Mouse (Mus musculus): ENCODE data around the gene Chic2.

Gene Chic2

DNA sequence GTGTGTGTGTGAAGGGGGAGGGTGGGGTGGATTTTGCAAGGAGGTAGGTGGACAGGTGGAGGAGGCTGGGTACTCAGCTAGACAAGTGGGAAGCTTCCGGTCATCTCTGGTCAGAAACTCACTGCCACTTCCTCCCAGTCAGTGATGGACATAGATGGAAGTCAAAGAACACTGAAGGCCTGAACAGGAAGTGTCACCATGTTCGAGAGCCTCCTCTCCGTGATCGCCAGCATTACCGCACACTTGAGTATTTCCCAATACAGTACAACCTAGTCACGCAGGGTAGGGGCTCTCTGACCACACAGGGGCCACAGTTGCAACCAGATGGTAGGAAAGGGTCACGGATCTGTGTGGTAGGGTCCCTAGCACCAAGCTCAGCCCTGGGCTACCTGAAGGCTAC lies 69.1 kb downstream of the Chic2 start:
- no peak for DNase-seq (ENCODE audit: low read depth, low spot score)

DNA sequence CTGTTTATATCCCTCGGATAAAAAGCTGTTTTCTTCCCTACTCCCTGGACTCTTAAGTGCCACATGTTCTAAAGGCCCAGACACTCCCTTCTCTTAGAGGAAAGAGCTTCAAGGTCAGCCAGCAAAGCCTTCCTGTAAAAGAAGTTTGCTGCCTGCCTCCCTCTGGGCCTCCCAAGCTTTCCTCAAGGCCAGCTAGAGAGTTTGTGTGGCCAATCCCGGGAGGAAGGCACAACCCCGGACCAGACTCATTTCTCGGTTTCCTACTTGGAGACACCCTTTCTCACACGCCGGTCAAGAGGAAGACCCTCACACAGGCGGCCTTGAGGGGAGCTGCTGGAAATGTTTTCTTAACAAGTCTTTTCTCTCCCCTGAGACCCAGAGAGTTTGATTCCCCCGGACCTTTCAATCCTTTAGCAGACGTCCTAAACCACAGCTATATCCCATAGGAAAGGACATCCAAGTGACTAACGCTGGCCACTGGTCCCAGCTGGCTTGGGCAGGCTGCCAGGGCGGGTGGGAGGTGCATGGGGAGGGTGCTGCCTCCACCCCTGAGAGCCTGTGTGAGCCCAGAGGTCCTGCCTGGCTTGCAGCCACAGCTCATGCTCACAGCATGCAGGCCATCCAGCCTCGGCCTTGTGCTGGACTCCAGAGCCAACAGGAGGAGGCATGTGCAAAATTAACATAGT lies 69.7 kb downstream of the Chic2 start:
- peak; percentile 17 for DNase-seq (ENCODE audit: low read depth, low spot score)

DNA sequence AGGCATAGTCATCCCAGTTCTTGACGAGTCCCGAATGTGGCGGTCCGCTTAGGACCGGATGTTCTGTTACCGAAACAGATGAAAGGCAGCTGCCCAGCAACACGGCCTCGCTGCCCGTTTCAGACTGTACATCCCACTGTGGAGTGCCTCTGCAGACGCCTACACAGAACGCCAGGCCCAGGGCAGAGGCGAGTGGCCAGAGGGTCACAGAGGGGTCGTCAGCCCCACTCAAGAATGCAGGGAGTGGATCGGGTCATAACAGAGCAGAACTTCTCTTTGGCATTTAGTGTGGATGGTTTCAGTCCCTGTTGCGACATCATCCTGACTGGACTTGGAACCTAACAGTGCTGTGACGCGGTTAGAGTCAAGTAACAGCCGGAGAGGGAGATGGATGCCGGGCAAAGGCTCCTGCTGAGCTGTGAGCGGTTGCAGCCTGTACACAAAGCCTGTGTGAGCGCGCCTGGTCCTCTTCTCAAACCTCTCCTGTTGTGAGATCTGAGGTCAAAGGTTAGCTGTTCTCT lies 70.5 kb downstream of the Chic2 start:
- DNase-seq (ENCODE audit: low read depth, low spot score): no peak

DNA sequence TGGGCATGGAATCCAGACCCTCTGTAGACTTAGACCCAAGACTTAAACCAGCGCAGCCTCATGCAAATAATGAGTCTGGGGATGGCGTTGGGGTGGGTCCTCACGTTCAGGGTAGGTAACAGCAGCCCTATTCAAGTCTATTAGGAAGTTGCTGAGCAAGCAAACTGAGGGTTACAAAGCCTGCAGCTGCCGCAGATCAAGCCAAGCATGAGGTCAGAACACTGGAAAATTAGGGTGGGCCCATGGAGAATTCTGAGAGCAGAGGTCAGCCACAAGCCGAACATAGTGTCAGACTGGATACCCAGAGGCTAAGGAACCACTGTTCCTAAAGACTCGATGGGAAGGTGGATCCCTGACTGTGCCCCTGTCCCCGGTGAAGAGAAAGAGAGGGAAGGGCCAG lies 73.2 kb downstream of the Chic2 start:
- DNase-seq (ENCODE audit: low read depth, low spot score): no peak

DNA sequence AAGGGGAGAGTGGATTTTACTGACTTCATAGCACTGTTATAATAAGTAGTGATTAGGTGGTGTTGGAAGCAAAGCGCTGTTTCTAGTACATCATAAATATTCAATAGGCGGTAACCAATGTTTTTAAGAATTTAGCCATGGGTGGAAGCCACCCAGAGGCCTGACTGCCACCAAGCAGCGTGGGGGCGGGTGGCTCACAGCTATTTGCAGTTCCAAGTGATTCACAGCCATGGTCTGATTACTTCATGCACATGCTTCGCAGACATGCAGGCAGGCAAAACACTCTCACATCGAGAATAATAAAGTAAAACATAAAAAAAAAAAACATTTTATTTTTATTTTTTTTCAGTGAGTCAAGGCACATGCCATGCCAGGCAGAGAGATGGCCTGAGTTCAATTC lies 75.2 kb downstream of the Chic2 start:
- peak; percentile 51 for DNase-seq (ENCODE audit: low read depth, low spot score)

DNA sequence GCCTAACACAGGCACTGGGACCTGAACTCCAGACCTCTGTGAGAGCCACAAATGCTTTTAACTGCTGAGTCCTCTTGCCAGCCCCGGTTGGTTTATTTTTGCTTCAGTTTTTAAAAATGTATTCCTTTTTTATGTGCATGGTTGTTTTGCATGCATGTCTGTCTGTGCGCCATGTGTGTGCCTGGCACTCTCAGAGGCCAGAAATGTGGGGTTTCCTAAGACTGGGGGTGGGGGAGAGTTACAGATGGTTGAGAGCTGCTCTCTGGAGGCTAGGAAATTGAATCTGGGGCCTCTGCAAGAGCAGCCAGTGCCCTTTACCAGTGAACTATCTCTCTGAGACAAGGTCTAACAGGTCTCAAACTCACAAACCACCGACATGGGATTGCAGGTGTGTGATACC lies 76.7 kb downstream of the Chic2 start:
- DNase-seq (ENCODE audit: low read depth, low spot score): no peak

DNA sequence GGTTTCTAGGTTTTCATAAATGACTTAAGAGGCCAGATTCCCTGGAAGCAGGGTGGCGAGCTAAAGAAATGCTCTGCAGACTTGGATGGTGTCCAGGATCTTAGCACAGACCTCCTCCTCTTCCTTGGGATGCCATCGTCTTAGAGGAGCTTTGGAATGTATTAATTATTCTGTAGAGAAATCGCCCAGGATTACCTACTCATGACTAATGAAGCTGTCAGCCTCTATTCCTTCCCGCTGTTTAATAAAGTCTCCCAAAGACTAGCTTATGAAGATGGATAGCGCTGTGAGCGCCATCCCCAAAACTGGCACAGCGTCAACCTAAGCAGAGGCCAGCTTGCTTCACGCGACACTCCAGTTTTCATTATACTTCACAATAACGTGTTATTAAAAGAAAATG lies 77.7 kb downstream of the Chic2 start:
- DNase-seq (ENCODE audit: low read depth, low spot score): peak; percentile 19

DNA sequence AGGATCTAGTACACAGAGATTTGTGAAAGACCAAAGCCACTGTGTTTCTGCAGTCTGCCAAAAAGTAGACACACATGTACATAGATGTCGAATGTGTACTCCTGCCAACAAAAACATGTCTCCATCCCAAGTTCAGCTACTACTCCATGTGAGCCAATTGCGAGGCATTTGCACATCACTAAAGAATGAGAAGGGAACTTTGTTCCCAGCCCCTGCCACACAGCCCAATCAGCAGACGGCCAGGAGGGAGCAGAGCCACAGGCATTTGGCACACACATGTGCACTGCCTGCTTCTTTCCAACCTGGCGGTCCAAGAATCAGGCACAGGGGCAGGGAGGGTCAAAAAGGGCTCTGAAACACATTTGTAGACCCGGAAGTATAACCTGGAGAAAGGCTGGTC lies 81.8 kb downstream of the Chic2 start:
- DNase-seq (ENCODE audit: low read depth, low spot score): no peak

DNA sequence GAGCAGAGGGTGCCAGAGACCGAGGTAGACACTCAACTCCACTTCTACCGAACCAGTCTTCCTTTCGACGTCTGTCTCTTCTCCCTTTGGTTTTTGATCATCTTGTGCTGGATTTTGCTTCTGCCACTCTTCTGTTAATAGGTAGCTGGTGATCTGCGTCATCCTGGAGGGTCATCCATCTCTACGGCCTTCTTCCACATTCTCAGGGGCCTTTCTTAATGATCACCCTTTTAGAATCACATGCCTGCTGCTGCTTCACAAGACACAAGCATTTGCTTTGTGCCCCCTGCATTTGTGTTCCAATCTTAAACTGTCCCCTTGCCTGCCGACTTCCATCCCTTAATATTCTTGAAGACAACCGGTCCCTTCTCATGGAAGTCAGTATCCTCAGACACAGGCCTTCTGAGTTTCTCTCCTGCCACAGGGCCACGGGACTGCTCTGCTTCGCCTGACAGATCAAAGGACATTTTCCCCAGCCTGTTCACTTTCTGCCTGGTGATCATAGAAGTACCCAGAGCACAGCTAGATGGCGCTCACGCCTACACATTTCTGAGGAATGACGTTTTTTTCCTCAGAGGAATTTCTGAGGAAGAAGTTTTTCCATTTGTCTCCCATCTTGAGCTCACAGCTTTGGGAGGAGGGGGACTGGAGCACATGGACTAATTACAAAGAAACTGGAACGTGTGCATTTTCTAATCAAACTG lies 83.6 kb downstream of the Chic2 start:
- peak; percentile 77 for DNase-seq (ENCODE audit: low read depth, low spot score)

DNA sequence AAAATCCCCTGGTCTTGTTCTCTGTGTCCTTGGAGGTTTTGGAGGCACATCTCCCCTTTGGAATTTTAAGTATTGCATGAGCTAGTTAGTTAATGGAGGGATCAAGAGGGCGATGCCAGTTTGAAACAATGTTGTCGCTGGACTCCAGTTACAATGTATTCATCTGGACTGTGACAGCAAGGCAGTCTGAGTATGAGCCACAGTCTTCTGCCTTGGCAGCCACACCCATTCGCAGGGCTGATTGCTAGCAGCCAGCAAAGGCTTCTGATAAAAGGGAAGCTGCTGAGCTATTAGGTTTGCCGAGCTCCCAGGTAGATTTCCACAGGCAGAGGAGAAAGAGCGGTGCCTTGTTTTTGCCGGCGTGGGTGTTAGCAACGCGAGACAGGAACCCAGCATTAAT lies 84.3 kb downstream of the Chic2 start:
- no peak for DNase-seq (ENCODE audit: low read depth, low spot score)

DNA sequence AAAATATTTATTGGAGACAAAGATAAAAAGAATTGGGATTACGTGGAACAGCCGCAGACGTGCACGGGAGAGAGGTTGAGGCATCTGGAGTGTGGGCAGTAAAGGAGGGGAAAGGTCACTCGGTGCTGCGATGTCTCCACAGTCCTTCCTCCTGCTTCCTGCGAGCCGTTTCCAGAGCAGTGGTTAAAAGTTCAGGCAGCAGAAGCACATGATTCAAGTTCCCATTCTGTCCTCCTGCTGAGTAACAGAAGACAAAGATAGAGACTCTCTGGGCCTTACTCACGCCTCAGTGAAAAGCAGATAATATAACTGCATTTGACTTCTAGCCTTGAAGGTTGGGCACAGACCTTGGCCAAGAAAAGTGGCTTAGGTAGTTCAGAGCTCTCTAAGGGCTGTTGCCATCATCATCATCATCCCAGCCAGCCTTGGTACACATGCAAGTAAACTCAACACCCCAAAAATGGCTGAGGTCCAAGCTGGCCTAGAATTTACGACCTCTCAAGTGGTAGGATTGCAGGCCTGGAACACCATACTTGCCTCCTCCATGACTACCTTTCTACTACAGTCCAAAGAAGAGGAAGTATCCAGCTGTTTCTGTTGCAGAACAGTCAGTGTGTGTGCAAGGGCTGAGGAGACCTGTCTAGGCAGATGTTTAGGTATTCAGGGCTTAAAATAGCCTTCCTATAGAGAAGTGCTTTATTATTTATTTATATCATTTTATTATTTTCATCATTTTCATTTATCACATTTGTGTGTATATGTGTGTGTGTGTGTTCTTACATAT lies 87.1 kb downstream of the Chic2 start:
- DNase-seq (ENCODE audit: low read depth, low spot score): no peak

DNA sequence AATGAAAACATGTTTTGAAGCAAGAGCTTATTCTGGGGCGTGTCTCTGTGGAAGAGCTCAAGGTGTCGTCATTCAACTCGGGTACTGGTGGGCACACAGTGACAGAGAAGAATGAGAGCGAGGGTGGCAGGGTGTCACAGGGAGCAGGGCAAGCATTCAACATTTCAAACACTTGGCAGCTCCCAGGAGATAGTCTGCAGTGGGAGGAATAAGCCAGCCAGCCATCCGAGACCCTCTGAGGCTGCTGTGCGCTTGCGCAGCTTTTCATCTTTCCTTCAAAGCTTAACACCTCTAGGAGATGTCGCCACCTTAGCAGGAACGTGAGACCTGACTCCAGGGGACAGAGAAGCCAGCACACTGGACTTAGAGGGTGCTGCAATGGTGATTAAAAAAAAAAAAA lies 88.2 kb downstream of the Chic2 start:
- DNase-seq (ENCODE audit: low read depth, low spot score): peak; percentile 47

DNA sequence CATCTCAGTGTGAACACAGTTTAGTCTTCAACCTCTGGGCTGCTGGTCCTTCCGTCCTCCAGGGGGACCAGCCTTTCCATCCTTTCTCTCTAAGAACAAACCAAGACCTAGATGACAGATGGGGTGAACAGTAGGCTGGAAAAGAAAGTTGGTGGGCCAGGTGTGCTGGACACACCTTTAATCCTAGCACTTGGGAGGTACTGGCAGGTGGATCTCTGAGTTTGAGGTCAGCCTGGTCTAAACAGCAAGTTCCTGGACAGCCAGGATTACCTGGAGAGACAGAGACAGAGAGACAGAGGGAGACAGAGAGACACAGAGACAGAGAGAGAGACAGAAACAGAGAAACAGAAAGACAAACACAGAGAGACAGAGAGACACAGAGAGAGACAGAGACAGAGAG lies 89.0 kb downstream of the Chic2 start:
- DNase-seq (ENCODE audit: low read depth, low spot score): no peak

DNA sequence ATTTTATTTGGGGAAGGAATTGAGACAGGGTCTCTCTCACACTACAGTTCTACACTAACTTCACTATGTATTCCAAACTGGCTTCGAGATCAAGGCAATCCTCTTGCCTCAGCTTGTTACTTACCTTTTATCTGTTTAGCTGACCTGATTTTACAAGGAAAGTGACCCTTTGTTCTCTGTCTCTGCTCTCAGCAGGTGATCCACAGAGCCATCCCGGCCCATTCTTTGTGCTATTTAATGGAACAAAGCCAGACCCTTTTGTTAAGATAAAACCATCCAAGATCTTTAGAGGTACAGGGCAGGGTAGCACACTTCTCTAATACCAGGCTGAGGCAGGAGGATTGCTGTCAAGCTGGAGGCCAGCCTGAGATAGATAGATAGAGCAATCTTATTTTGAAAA lies 91.6 kb downstream of the Chic2 start:
- no peak for DNase-seq (ENCODE audit: low read depth, low spot score)

DNA sequence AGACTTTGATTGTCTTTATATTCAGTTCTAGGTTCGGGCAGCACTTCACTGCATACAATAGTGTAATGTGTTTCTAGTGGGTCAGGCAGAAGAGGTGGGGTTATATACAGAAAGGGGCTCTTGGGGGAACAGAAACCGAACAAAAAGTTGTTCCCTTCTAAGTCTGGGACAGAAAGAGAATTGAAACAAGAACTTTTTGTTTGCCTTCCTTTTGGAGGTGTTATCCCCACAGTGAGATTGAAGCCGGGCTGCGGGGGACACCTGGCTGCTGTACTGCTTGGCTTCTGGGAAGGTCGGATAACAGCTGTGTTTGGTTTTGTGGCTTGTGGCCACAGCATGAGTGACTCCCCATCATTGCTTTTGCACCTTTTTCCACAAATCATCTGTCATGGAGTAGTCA lies 93.2 kb downstream of the Chic2 start:
- no peak for DNase-seq (ENCODE audit: low read depth, low spot score)

DNA sequence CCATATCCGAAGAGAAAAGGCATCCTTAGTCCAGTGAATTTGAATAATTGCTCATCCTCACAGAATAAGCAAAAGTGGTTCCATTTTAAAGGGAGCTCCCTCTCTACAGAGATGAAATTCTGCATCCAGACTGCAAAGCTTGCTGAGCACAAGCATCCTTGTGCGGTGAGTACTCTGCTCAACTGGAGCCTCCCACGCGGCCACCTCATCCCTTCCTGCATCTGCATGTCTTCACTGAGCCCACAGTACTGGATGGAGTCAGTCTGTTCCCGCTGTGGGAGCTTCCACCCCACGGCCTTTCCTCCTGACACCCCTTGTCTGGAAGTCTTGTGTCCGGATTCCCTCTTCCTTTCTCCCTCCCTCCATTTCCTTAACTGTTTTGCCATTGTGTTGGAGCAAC lies 95.3 kb downstream of the Chic2 start:
- DNase-seq (ENCODE audit: low read depth, low spot score): peak; percentile 76

DNA sequence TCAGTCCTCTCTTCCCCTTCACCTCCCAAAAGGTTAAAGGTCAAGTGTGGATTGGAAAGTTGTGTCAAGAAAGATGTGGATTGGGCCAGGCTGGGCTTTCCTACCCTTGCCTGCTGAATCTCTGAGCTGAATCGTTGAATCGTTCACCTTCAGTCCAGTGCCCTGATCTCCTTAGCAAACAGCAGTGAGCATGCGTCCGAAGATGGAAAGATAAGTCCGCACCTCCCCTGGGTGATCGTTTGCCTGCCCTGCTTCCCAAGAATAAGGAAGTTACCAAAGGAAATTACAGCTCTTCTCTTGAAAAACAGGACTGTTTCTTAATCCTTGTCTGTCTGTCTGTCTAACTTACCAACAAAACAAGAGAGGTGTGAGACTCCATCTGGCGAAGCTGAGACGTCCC lies 96.1 kb downstream of the Chic2 start:
- DNase-seq (ENCODE audit: low read depth, low spot score): no peak
